Mouse (Mus musculus) embryonic fibroblast, embryonic 13.5 days (primary cell): ENCODE data around the gene Iglon5. TPM values are rescaled to one million over a fixed set of nuclear protein-coding genes. Genes with fewer than 3 reads are reported as not detected.
A peak's percentile ranks its signal among the peaks of the same experiment; 100 is the strongest.

Experiments used
- H3K27ac ChIP-seq: 2 replicates; pipeline ENCODE4 v1.5.1; 2012; ENCODE audit warnings: low read length, control low read depth, inconsistent platforms; ENCODE audit not compliant: insufficient read depth
- H3K4me1 ChIP-seq: 2 replicates; pipeline ENCODE4 v1.6.1; 2011; ENCODE audit warnings: low read length; ENCODE audit not compliant: control insufficient read depth, insufficient read depth
- H3K4me3 ChIP-seq: 2 replicates; pipeline ENCODE4 v1.5.1; 2011; ENCODE audit warnings: mild to moderate bottlenecking, control low read depth, low read length; ENCODE audit not compliant: insufficient read depth
- CTCF ChIP-seq: IDR thresholded peaks from 2 replicates; pipeline ENCODE4 v1.5.1; 2011; ENCODE audit warnings: mild to moderate bottlenecking, control low read depth, low read length, moderate library complexity, borderline replicate concordance; ENCODE audit not compliant: insufficient read depth
- POLR2A ChIP-seq: IDR thresholded peaks from 2 replicates; pipeline ENCODE4 v1.6.1; 2011; ENCODE audit warnings: low read depth, mild to moderate bottlenecking, control low read depth, low read length, moderate library complexity
- polyA plus RNA-seq: library from polyadenylated mRNA; stranded (reverse); fragments of >200 nt; gene quantifications from 2 replicates; pipeline ENCODE4 v1.2.4, GENCODE M21; 2011; ENCODE audit warnings: low read depth; ENCODE audit not compliant: missing spikeins, insufficient read length

Iglon5 gene
- polyA plus RNA-seq, 1 experiment, result 23.7 TPM

DNA sequence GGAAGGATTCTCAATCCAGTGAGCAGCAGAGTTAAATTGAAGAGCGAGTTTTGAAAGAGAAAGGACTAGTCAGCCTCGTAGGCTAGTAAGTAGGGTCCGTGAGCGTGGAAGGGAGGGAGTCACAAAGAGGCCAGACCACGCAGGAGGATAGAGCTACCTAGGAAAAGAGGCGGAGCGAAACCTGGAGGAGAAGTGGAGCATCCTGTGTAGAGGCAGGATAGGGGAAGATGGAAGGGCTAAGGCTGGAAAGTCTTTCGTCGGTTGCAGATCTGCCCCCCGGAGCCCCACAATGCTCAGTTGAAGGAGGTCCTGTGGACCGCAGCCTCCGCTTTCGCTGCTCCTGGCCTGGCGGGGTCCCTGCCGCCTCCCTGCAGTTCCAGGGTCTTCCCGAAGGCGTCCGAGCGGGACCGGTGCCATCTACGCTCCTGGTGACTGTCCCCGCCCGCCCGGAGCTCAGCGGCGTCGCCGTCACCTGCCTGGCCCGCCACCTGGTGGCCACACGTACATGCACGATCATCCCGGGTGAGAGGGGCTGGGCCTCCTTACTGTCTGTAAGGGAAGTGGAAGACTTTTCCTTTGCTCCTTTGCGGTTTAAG lies 23.7 kb downstream of the Iglon5 start:
- Histone ChIP-seq H3K4me3 (peak overlapping the region; percentile 61), H3K4me1 (no peaks in the 10 kb centered on the region), H3K27ac (no peak overlapping the region)
- TF ChIP-seq POLR2A, result no peak
- peak; percentile 95 for TF ChIP-seq CTCF

DNA sequence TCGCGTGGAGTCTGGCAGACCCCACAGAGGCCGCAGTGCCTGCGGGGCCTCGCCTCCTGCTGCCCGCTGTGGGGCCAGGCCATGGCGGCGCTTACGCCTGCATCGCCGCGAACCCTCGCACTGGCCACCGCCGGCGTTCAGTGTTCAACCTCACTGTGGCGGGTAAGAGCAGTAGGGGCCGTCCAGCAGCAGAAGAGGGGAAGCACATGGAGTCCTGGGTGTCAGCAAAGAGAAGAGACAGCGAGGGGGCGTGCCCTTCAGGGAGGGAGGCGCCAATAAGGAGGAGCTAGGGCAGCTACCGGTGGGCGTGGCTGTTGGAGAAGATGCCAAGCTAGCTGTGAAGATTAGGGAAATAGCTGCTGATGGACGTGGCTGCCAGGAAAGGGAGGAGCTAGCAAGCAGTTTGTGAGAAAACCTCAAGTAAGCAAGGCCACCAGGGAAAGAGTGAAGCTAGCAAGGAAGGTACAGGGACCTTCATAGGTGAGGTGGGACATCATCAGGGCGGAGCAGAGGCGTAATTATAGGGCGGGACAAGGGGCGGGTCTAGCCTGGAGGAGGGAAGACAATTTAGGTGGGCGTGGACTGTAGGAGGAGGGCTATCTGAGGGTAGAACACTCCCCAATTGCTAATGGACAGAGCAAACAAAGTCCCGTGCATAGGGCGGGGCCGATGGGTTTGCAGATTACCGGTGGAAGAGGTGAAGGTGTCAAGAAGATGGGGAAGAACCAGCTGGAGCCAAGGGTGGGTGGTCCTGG lies 24.4 kb downstream of the Iglon5 start:
- no peak overlapping the region for H3K27ac ChIP-seq
- TF ChIP-seq POLR2A (peak; percentile 37), CTCF (no peak)

DNA sequence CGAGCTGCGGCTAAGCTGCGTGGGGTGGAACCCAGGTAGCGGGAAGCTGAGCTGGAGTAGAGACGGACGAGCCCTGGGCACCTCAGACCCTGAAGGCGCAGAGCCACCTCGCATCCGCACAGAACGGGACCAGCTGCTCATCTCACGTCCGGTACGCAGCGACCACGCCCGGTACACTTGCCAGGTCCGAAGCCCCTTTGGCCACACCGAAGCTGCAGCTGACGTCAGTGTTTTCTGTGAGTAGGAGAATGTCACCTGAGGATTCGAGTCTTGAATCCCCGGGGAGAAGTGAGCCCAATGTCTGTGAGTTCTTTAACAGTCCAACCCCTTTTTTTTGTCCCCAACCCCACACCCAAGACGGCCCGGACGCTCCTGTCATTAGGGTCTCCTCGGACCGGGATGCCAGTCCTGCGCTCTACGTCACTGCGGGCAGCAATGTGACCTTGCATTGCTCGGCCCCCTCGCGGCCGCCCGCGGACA lies 25.0 kb downstream of the Iglon5 start:
- no peak overlapping the region for H3K27ac ChIP-seq
- H3K4me3 ChIP-seq, result peak overlapping the region; percentile 61
- TF ChIP-seq POLR2A, result no peak
- peak; percentile 40; the same call in 1 of the 2 replicates for TF ChIP-seq CTCF
- no peaks in the 10 kb centered on the region for H3K4me1 ChIP-seq

More for the DNA sequence above, 24.4 kb downstream of the Iglon5 start:
- Histone ChIP-seq H3K4me1 (no peaks in the 10 kb centered on the region), H3K4me3 (peak overlapping the region; percentile 61)

DNA sequence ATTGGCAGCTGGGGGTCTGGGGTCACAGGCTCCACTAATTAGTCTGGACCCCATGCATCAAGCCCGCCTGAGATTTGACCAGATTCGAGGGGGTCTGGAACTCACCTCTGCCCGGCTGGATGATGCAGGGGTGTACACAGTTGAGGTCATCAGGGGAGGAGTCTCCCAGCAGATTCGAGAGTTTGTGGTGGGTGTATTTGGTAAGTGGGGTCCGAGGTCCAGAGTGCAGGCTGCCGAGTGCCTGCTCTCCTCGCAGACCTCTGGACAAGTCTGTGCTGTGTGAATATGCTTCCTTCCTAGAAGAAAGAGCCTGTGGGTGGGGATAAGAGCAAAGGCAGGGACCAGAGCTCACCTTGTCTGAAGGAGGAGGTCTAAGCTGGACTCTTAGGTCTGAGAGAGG lies 25.9 kb downstream of the Iglon5 start:
- Histone ChIP-seq H3K4me3 (no peak overlapping the region), H3K4me1 (no peaks in the 10 kb centered on the region), H3K27ac (no peak overlapping the region)
- TF ChIP-seq CTCF (no peak), POLR2A (no peak)

DNA sequence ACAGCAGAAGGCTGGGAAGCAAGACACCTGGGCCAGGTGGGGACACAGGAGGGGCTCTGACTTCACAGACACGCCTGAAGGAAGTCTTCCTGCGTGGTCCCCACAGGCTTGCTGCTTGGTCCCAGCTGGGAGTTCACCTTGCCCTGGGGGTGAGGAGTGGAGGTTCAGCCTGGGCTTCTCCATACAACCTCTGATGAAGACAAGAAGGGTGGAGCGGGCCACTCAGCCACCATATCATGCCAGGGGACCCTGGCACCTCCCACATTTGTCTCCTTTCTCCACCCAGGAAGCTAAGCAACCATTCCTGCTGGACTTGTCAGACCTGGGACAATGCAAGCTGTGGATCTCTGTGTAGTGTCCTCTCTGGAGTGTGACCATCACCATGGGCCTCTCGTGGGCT lies 27.0 kb downstream of the Iglon5 start, which contains the start of gene Vsig10l:
Vsig10l (plus strand) TSS at position 301 of the 400 bp plus-strand sequence.
- no peak for TF ChIP-seq POLR2A
- TF ChIP-seq CTCF, result no peak
- Histone ChIP-seq H3K4me3 (no peak within 1 kb of the TSS), H3K27ac (no peak within 1 kb of the TSS), H3K4me1 (no peaks in the 10 kb centered on the region)

DNA sequence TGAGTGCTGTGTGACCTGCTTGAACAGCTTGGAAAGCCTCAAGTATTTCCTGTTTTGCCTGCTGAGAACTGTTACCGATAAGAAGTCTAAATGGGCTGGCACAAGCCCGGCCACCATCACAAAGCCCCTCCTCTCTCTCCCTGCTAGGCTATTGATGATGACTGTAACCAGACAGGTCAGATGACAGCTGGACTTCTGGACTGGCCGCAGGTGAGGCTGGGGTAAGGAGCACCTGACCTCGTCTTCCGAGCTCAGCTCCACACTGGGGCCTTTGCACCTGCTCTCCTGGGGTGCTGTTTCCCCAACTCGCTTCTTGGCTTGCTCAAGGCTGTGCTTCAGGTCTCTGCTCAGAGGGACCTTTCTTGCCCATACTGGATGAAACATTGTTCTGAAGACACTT lies 35.5 kb downstream of the Iglon5 start:
- no peak for TF ChIP-seq POLR2A
- TF ChIP-seq CTCF, result no peak
- Histone ChIP-seq H3K4me3 (no peak overlapping the region), H3K4me1 (no peaks in the 10 kb centered on the region), H3K27ac (no peak overlapping the region)

DNA sequence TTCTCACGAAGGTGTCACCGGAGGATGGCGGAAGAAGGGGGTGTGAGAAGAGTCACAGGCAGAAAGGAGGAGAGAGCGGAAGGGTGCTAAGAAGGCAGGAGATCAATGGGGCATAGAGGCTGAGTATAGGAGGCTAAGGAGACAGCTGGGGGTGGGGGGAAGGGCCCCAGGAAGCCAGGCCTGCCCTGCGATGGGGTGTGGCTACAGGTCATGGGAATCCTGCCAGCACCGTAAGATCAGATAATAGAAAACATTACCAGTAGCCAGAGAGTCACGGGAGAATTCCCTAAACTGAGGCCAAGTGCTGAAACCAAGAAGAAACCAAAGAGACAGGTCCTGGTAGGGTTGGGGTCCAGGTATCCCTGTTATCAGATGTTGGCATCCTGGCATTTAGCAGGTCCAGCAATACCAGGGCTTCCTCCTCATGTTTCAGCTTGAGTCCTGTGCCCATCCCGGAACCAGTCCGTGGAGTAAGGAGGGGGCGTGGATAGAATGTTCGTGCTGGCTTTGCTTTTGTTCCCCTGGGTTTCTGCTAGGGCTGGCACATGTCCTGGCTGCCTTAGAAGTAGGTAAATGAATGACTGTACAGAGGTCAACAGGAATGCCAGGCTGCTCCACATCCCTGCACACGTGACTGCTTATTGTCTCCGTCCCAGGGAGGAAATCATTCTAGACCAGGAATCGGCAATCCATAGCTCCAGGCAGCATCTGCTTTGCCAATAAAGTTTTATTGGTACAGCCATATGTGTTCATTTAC lies 36.1 kb downstream of the Iglon5 start:
- Histone ChIP-seq H3K27ac (no peak overlapping the region), H3K4me1 (no peaks in the 10 kb centered on the region), H3K4me3 (no peak overlapping the region)
- no peak for TF ChIP-seq CTCF
- no peak for TF ChIP-seq POLR2A

DNA sequence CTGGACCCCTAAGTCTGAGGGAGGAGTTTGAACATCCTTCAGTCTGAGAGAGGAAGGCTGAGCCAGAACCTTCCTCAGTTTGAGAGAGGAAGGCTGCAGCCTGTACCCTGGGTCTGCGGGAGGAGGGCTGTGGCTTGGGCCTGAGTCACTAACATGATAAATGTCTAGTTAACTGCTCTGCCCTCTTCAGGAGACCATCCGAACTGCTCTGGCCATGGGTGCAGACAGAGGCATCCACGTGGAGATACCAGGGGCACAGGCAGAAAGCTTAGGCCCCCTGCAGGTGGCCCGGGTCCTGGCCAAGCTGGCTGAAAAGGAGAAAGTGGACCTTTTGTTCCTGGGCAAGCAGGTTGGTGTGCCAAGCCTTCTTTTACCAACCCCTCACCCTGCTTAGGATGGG lies 37.3 kb downstream of the Iglon5 start:
- no peak overlapping the region for H3K4me3 ChIP-seq
- no peaks in the 10 kb centered on the region for H3K4me1 ChIP-seq
- TF ChIP-seq POLR2A, result no peak
- no peak; the same call in 1 of the 2 replicates for TF ChIP-seq CTCF
- H3K27ac ChIP-seq, result no peak overlapping the region

DNA sequence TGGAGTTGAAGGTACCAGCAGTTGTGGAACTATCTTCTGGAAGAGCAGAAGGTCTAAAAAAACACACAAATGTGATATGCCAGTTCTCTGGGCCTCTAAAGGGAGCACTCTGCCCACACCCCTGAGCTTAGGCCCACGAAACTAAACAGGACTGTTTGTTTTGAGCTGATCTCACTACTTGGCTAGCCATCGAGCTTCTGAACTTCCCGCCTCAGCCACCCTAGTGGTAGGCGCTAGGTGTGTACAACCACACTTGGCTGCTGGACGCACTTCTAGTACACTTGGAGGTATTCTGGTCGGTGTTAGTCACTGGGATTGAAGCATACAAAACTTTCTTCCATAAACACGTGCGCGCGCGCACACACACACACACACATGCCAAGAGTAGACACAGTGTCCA lies 38.1 kb downstream of the Iglon5 start:
- TF ChIP-seq CTCF (no peak), POLR2A (no peak)
- H3K4me3 ChIP-seq, result no peak overlapping the region
- no peak overlapping the region for H3K27ac ChIP-seq
- no peaks in the 10 kb centered on the region for H3K4me1 ChIP-seq

DNA sequence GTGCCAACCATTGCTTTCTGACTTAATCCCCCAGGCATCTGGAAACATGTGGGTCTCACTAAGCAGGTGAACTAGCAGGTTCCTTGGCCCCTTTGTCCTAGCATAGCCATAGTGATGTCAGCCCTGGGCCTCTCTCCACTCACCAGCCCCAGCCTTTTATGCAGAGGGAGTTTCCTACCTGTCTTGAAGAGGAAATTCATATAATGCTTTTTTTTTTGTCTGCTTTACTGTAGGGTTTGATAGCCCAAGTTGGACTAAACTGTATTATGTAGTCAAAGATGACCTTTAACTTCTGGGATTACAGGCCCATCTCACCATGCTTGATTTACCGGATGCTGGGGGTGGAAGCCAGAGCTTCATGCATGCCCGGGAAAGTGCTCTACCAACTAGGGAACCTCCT lies 40.1 kb downstream of the Iglon5 start:
- no peak overlapping the region for H3K27ac ChIP-seq
- no peak overlapping the region for H3K4me3 ChIP-seq
- no peak for TF ChIP-seq CTCF
- TF ChIP-seq POLR2A, result no peak
- no peaks in the 10 kb centered on the region for H3K4me1 ChIP-seq
